Mouse (Mus musculus) urinary bladder, postnatal 14 days (tissue): ENCODE measurements around the gene Lgsn.

Source experiments
- DNase-seq: peaks from one replicate; pipeline ENCODE4 v3.0.0; 2021; ENCODE audit warnings: low spot score

Gene Lgsn

GRCm38 (mm10) chr1:31220599-31221250 lies 44.5 kb downstream of the Lgsn start:
- no peak for DNase-seq

GRCm38 (mm10) chr1:31222564-31222963 lies 46.4 kb downstream of the Lgsn start, which contains the start of the genes 4931428L18Rik and Pih1d3:
4931428L18Rik (minus strand) TSS chr1:31222684.
Pih1d3 (plus strand) TSS chr1:31222838.
- DNase-seq, result no peak

GRCm38 (mm10) chr1:31233319-31234036 lies 57.3 kb downstream of the Lgsn start:
- no peak for DNase-seq
